Mouse (Mus musculus) sigmoid colon, adult 10 weeks (tissue): ENCODE data around the gene Ankrd37. TPM values are rescaled to one million over a fixed set of nuclear protein-coding genes. Genes with fewer than 3 reads are reported as not detected.

Experiments
- polyA plus RNA-seq: library from polyadenylated mRNA; stranded (reverse); fragments of 350-450 nt; fragmentation: Illumina TruSeq; extraction: RNeasy Lipid Tissue Mini Kit (QIAGEN cat#74804); gene quantifications from one replicate; pipeline ENCODE4 v1.2.3, GENCODE M21; 2014; ENCODE audit warnings: low read depth, low replicate concordance

The Ankrd37 gene
- polyA plus RNA-seq, result 19.8 TPM

DNA sequence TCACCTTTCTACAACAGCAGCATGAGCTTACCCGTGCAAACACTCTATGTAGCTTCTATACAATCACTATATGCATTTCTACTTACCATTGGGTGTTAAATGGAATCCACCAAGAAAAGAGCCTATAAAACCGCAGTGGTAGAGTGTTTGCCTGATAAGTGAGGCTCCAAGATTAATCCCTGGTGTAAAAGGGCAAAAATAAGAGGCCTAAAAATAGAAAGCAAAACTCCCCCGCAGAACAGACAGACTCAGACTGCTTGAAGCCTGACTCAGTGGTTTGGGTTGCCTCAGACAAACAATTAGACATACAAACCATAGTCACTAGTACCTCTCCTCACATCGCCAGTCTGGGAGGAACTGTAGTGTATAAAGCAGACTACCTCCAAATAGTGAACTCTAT is at the start of gene Ankrd37:
Gene Ankrd37, minus strand, starts transcription at position 112 of the 400 bp plus-strand sequence.

GRCm38 (mm10) chr8:45999138-45999783 is 6.2 kb downstream of the Ankrd37 start, which contains the start of gene Lrp2bp:
Lrp2bp (plus strand) TSS chr8:45999303.

GRCm38 (mm10) chr8:45975126-45975836 is 30.2 kb downstream of the Ankrd37 start, which contains the start of the genes 1700029J07Rik and Ufsp2:
1700029J07Rik (minus strand) TSS chr8:45975252.
Ufsp2 (plus strand) TSS chr8:45975528.

Other genes with a start within 250 kb of the Ankrd37 start
- gene Pdlim3, start 120.2 kb downstream of the Ankrd37 start, polyA plus RNA-seq, result 104 TPM
- not detected for gene Ccdc110, start 71.1 kb downstream of the Ankrd37 start, polyA plus RNA-seq
- 5.6 TPM for gene 1700029J07Rik, start 30.5 kb downstream of the Ankrd37 start, polyA plus RNA-seq
- gene Ufsp2, start 30.2 kb downstream of the Ankrd37 start, polyA plus RNA-seq, result 145 TPM
- 0.88 TPM for gene Lrp2bp, start 6.4 kb downstream of the Ankrd37 start, polyA plus RNA-seq
- gene Cfap97, start 146.1 kb upstream of the Ankrd37 start, polyA plus RNA-seq, result 47.3 TPM
- 28.6 TPM for gene Snx25, start 146.5 kb upstream of the Ankrd37 start, polyA plus RNA-seq
- gene Slc25a4, start 205.6 kb upstream of the Ankrd37 start, polyA plus RNA-seq, result 79.9 TPM